Mouse (Mus musculus): ENCODE results near the gene Arhgap9. TPM values are rescaled to one million over a fixed set of nuclear protein-coding genes. Genes with fewer than 3 reads are reported as not detected.

Gene Arhgap9
- polyA plus RNA-seq, 1 experiment from 2014 or later, result 2.0 TPM

DNA sequence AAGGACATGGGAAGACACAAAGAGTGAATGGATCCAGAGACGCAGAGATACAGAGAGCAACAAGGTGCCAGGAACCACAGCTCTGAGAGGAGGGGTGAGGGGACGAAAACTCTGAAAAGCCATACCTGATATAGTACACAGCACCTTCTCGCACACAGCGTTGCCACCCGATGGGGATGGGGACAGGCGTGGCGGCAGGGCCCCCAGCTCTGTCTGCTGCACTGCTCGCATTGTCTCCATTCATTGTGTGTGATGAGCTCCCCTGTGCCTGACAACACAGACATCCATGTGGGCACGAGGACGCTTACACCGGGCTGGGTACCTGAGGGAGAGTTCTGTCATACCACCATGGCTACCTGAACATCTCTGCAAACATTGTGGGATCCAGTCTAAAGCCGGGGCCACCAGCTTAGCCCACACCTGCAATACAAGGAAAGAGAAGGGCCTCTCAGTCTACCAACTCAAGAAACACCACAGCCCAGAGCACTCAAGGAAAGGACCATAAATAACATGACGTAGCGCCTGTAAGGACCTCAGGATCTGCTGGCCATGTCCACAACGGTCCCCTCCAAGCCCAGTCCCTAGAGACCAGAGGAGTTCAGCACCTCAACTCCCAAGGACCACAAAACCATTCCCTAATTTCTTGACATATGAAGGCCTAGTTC is 34.4 kb upstream of the Arhgap9 start:
- no peak for ATAC-seq (replicated peaks; ENCODE audit: insufficient number of reproducible peaks, insufficient read depth, low FRiP score, low read depth)
- H3K9me3 ChIP-seq (replicated peaks), result no peaks in the 10 kb centered on the region
- H3K4me3 ChIP-seq, result peak overlapping the region; percentile 64
- peaks cover 50% of the 10 kb centered on the region for H3K36me3 ChIP-seq
- peak overlapping the region; percentile 98 for H3K27ac ChIP-seq
- H3K4me2 ChIP-seq, result peak overlapping the region; percentile 90
- H3K27me3 ChIP-seq, result no peaks in the 10 kb centered on the region
- 67% methylated on average over 15 of the region's 15 CpGs for WGBS
- peaks cover 53% of the 10 kb centered on the region for H3K4me1 ChIP-seq (replicated peaks)
- H3K9ac ChIP-seq, result peak overlapping the region; percentile 80

DNA sequence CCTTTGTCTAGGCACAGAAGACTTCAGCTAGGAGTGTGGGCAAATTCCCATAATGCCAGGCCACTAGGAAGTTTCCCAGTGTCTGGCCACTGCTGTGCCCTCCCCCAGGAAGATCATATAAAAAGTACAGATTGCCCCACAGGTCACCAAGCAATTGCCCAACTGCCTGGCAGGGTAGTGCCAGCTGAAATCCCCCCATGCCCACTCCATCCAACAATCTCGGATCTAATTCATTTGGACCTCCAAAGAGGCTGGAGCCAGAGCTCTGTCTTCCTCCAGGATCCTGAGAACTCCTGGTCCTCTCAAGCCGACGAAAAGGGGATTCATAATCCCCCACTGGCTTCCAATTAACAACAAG is 33.8 kb upstream of the Arhgap9 start:
- no peaks in the 10 kb centered on the region for H3K27me3 ChIP-seq
- H3K27ac ChIP-seq, result peak overlapping the region; percentile 98
- peak overlapping the region; percentile 90 for H3K4me2 ChIP-seq
- peaks cover 55% of the 10 kb centered on the region for H3K4me1 ChIP-seq (replicated peaks)
- H3K4me3 ChIP-seq, result peak overlapping the region; percentile 64
- peaks cover 45% of the 10 kb centered on the region for H3K36me3 ChIP-seq
- 0% methylated on average over 3 of the region's 3 CpGs for WGBS
- H3K9me3 ChIP-seq (replicated peaks), result no peaks in the 10 kb centered on the region
- ATAC-seq (replicated peaks; ENCODE audit: insufficient number of reproducible peaks, insufficient read depth, low FRiP score, low read depth), result no peak
- peak overlapping the region; percentile 80 for H3K9ac ChIP-seq

DNA sequence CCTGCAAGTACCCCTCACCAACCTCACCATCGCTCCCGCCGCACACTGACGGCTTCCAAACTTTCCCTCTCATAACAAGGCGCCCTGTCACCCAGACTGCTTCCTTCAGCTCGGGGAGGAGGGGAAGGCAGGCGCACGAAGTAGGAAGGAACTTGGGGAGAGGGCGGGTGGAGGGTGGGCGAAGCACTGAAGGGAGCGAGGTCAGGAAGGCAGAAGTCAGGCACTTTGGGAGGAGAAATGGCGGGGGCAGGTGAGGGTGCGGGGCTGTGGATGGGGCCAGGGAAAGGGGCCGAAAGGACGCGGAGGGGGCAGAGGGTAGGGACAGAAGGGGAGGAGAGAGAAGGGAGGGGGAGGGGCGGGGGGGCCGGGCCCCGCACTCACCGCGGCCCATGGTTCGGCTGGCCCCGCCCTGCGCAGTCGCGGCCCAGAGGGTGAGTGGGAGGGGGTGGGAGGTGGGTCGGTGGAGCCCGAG is 33.4 kb upstream of the Arhgap9 start:
- Histone ChIP-seq H3K4me2 (peak overlapping the region; percentile 90), H3K9ac (peak overlapping the region; percentile 80), H3K4me1 (replicated peaks) (peaks cover 59% of the 10 kb centered on the region), H3K36me3 (peaks cover 40% of the 10 kb centered on the region), H3K4me3 (peak overlapping the region; percentile 64), H3K9me3 (replicated peaks) (no peaks in the 10 kb centered on the region), H3K27ac (peak overlapping the region; percentile 98), H3K27me3 (no peaks in the 10 kb centered on the region)
- peak; percentile 10 for ATAC-seq (replicated peaks; ENCODE audit: insufficient number of reproducible peaks, insufficient read depth, low FRiP score, low read depth)
- 0% methylated on average over 25 of the region's 28 CpGs for WGBS

DNA sequence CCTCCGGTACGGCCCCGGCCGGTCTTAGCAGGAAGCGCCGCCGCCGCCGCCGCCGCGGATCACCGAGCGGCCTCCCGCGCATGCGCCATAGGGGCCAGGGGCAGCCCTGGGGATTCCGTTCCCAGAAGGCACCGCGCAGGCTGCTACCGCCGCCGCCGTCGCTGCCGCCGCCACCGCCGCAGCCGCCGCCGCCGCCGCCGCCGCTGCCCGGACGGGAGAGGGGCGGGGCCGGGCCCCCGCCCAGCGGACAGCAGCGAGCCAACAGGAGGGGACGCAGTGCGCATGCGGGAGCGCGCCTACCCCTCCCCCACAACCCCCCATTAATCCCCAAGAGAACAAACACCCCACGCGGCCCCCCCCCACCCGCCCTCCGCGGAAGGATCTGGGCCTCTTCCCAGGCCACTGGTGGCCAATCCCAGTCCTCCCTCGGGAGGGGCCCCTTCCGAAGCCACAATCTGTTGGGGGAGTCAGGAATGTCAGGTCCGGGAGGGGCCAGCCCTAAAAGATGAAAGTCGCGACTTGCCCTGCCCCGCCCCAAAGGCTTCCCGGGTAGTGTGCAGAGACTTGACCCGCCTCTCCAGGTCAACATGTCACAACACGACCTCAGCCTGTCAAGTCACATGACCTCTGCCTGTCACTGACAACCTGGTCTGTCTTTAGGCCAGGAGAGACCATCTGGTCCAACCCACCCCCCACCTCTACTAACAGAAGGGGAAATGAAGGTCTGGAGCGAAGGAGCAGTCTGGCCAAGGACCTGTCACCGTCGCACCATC is 32.8 kb upstream of the Arhgap9 start, which contains the start of gene Mbd6:
Mbd6 (minus strand) TSS at position 219 of the 773 bp plus-strand sequence.
- Histone ChIP-seq H3K36me3 (peaks cover 39% of the 10 kb centered on the region), H3K9ac (peak within 1 kb of the TSS; percentile 80), H3K27me3 (no peaks in the 10 kb centered on the region), H3K9me3 (replicated peaks) (no peaks in the 10 kb centered on the region), H3K27ac (peak within 1 kb of the TSS; percentile 98), H3K4me1 (replicated peaks) (peaks cover 61% of the 10 kb centered on the region), H3K4me3 (peak within 1 kb of the TSS; percentile 64), H3K4me2 (peak within 1 kb of the TSS; percentile 90)
- ATAC-seq (replicated peaks; ENCODE audit: insufficient number of reproducible peaks, insufficient read depth, low FRiP score, low read depth), result peak; percentile 29
- WGBS, result 1% methylated on average over 38 of the region's 65 CpGs

DNA sequence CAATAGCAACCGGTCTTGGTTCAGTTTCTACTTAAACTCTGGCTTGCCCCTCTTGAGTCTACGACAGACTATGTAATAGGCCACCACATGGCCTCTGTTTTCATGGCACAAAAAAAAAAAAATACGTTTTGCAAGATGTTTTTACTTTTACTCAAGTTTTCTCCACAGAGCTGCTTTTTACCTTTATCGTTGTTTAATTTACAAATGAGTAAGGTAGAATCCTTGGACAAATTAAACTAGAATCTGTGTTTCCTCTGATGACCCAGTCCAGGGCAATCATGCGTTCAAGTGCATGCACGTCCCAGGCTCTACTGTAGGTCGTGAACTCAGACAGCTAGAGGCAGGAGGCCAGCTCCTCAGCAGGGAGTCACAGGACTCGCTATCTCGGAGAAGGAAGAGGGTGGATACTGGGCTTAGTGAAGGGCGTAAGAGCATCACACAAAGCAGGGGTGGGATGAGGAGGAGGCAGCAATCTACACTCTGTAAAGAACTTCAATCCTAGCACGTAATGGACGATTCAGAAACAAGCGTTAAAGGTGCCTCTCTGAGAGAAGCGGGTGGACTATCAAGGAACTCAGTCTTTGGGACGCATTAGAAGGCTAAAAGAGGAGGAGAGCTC is 32.1 kb upstream of the Arhgap9 start:
- WGBS, result 1% methylated on average over 15 of the region's 15 CpGs
- Histone ChIP-seq H3K4me2 (peak overlapping the region; percentile 90), H3K36me3 (peaks cover 39% of the 10 kb centered on the region), H3K9me3 (replicated peaks) (no peaks in the 10 kb centered on the region), H3K27me3 (no peaks in the 10 kb centered on the region), H3K4me1 (replicated peaks) (peaks cover 62% of the 10 kb centered on the region), H3K4me3 (peak overlapping the region; percentile 64), H3K27ac (peak overlapping the region; percentile 98), H3K9ac (peak overlapping the region; percentile 80)
- peak; percentile 12 for ATAC-seq (replicated peaks; ENCODE audit: insufficient number of reproducible peaks, insufficient read depth, low FRiP score, low read depth)

DNA sequence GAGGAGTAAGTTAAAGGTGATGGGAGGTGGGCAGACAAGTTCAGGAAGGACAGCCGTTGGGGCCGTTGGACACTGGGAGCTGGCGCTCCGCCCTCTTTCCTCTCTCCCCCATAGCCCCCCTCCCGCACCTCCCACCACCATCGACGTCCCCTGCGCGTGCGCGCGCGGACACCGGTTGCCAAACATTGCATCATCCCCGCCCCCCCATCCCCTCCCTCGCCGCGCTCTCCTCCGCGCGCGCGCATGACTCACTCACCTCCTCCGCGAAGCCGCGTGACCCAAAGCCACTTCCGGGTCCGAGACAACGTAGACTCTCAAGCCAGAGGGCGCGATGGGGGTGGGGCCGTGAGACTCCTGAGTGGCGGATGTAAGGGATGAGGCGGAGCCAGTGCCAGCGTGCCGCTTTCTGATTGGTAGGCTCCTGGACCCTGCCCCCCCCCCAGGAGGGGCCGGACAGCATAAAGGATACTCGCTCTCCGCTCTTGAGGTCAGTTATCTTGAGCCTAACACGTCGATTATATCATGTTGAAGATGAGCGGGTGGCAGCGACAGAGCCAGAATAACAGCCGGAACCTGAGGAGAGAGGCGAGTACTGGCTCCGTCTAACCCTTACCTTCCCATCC is 31.3 kb upstream of the Arhgap9 start:
- peak overlapping the region; percentile 64 for H3K4me3 ChIP-seq
- H3K36me3 ChIP-seq, result peaks cover 39% of the 10 kb centered on the region
- peak overlapping the region; percentile 98 for H3K27ac ChIP-seq
- no peaks in the 10 kb centered on the region for H3K27me3 ChIP-seq
- peak overlapping the region; percentile 90 for H3K4me2 ChIP-seq
- WGBS, result 0% methylated on average over 47 of the region's 47 CpGs
- peak; percentile 89 for ATAC-seq (replicated peaks; ENCODE audit: insufficient number of reproducible peaks, insufficient read depth, low FRiP score, low read depth)
- no peaks in the 10 kb centered on the region for H3K9me3 ChIP-seq (replicated peaks)
- peaks cover 61% of the 10 kb centered on the region for H3K4me1 ChIP-seq (replicated peaks)
- peak overlapping the region; percentile 80 for H3K9ac ChIP-seq

DNA sequence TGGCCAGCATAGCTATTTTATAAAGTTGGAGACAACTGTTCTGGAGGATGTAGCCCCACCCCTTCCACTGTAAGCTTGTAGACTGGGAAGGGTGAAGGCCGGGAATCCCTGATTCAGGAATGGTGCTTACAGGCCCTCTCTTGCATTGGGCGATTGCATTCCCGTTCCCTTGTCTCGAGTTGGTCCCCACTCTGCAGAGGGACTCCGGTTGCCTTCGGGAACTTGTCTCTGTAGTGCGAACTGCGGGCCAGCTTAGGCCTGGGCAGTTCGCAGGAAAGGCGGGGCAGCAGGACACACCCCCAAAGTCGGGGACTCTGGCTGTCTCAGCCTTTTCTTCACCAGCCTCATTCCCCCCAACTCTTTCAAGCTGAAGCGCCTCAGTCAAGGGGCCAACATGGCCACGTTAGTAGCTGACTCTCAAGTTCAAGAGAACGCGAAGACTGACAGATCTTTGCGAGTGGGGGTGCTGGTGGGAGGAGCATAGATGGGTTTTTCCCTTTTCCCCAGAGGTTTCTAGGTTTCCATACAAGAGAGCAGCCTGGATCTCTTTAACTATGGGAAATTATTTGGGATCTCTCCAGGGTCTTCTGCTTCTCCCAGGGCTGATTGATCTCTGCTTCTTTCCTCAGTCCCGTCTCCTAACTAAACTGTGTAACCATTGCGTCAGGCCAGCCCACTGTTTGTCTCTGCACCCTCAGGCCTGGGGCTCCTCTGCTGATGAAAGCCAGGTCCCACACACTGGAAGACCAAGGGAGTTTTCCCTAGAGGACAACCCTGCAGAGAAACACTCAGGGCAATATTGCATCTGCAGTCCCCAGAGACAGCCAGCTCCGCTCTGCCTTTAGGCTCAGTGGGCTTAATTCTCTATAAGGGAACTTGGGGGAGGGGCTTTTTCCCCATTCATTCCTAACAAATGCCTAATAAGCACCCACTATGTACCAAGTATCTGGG is 30.6 kb upstream of the Arhgap9 start:
- peak; percentile 15 for ATAC-seq (replicated peaks; ENCODE audit: insufficient number of reproducible peaks, insufficient read depth, low FRiP score, low read depth)
- H3K9me3 ChIP-seq (replicated peaks), result no peaks in the 10 kb centered on the region
- peaks cover 39% of the 10 kb centered on the region for H3K36me3 ChIP-seq
- H3K9ac ChIP-seq, result peak overlapping the region; percentile 68
- peak overlapping the region; percentile 98 for H3K27ac ChIP-seq
- no peaks in the 10 kb centered on the region for H3K27me3 ChIP-seq
- peaks cover 54% of the 10 kb centered on the region for H3K4me1 ChIP-seq (replicated peaks)
- 1% methylated on average over 19 of the region's 19 CpGs for WGBS
- H3K4me3 ChIP-seq, result peak overlapping the region; percentile 64
- peak overlapping the region; percentile 90 for H3K4me2 ChIP-seq

DNA sequence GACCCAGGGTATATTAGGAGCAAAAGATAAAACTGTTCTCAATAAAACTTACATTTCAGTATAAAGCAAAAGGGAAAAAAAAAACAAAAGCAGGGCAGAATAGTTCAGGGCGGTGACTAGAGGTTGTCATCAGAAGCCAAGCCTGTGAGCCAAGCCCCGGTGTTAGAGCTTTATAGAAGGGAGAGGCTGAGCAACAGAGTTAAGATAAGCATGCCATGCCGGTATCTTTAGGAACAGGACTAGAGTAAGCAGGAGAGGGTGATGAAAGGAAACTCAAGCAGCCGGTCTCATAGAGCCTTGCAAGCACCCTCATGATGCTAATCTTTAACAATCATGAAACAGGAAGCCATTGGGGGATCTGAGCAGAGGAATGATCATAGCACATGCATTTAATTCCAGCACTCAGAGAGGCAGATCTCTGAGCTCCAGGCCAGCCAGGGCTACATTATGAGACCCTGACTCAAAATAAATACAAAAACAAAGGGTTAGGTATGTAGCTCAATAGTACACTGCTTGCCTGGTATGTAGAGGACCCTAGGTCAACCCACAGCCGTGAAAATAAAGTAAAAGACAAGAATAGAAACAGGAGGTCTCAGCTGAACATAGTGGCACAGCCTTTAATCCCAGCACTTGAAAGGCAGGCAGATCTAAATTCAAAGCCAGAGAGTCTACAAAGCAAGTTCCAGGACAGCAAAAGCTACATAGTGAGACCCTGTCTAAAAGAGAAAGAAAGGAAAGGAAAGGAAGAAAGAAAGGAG is 29.7 kb upstream of the Arhgap9 start:
- no peak for ATAC-seq (replicated peaks; ENCODE audit: insufficient number of reproducible peaks, insufficient read depth, low FRiP score, low read depth)
- Histone ChIP-seq H3K4me1 (replicated peaks) (peaks cover 53% of the 10 kb centered on the region), H3K4me3 (peak overlapping the region; percentile 64), H3K9ac (peak overlapping the region; percentile 68), H3K36me3 (peaks cover 38% of the 10 kb centered on the region), H3K9me3 (replicated peaks) (no peaks in the 10 kb centered on the region), H3K4me2 (peak overlapping the region; percentile 90), H3K27ac (peak overlapping the region; percentile 98), H3K27me3 (no peaks in the 10 kb centered on the region)
- 5% methylated on average over 5 of the region's 5 CpGs for WGBS

DNA sequence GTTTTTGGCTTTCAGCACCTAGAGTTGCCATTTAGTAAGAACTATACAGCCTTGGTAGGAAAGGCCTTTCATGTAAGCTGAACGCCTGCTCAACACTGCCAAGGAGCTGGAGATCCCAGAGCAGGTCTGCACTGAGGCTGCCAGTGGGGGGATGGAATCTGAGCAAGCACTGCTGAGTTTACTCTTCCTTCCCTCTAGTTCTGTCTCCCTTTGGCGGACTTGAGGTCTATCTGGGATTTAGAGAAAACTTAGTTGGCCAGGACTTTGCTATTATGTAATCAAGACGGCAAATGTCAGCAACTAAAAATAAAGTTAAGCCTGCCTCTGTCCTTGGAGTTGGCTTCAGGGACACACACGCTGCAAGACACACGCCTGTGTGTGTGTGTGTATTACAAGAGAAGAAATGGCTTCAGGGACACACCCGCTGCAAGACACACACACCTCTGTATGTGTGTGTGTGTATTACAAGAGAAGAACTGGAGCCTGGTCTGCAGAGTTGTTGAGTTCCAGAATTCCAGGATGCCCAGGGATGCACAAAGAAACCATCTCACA is 28.7 kb upstream of the Arhgap9 start:
- H3K9me3 ChIP-seq (replicated peaks), result no peaks in the 10 kb centered on the region
- peak overlapping the region; percentile 68 for H3K9ac ChIP-seq
- H3K27me3 ChIP-seq, result no peaks in the 10 kb centered on the region
- peak overlapping the region; percentile 90 for H3K4me2 ChIP-seq
- H3K4me3 ChIP-seq, result peak overlapping the region; percentile 64
- ATAC-seq (replicated peaks; ENCODE audit: insufficient number of reproducible peaks, insufficient read depth, low FRiP score, low read depth), result no peak
- 44% methylated on average over 6 of the region's 6 CpGs for WGBS
- H3K27ac ChIP-seq, result peak overlapping the region; percentile 98
- H3K4me1 ChIP-seq (replicated peaks), result peaks cover 49% of the 10 kb centered on the region
- H3K36me3 ChIP-seq, result peaks cover 42% of the 10 kb centered on the region

Data from heart, embryonic 15.5 days (tissue).